Mouse (Mus musculus): ENCODE measurements around the gene Derl3.

GRCm38 (mm10) chr10:75854791-75855190 is 38.4 kb upstream of the Derl3 start:
- no peak for TF ChIP-seq POLR2A (IDR thresholded peaks at IDR 0.05; ENCODE audit: borderline replicate concordance, extremely low read depth, insufficient read depth, insufficient read length, poor library complexity, severe bottlenecking)
- TF ChIP-seq CTCF (IDR thresholded peaks at IDR 0.05; ENCODE audit: borderline replicate concordance, extremely low read depth, insufficient read depth, insufficient read length), result no peak
